Mouse (Mus musculus) heart, postnatal 0 days (tissue): ENCODE measurements around the gene Enox1.

Experiments
- CTCF ChIP-seq: IDR thresholded peaks from 2 replicates; pipeline ENCODE4 v1.5.1; 2016; ENCODE audit warnings: antibody characterized with exemption, control low read depth, low read depth
- EP300 ChIP-seq: IDR thresholded peaks from 2 replicates; pipeline ENCODE4 v1.6.1; 2016; ENCODE audit warnings: antibody characterized with exemption, low read depth

DNA sequence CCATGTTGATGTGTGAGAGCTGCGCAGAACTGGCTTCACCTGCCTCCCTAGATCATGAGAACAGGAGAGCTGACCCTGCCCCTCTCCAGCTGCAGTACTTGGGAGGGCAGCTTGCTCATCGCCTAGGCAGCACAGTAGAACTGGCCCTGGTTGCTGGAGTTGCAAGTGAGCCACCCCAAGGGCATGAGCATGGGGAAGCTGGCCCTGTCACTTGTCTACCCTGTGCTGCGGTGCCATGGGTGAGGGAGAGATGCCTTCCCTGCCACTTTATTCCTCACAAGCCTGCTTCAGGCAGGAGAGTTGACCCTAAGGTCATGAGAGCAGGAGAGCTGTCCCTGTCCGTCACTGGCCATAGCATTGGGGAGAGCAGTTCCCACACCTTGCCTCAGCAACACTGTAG, 295.4 kb downstream of the Enox1 start:
- no peak for TF ChIP-seq CTCF
- no peak for TF ChIP-seq EP300
